In genomic region chr2:178454664-178455516, GRCm38 (mm10) we compare ENCODE assay signal across 8 mouse cellular contexts. TPM values are rescaled to one million over a fixed set of nuclear protein-coding genes. Genes with fewer than 3 reads are reported as not detected.
DNase-seq lines count a peak whose midpoint lies in the region; ATAC-seq and TF ChIP-seq lines count a peak whose summit lies in the region.
"Had no signal": no experiment of that assay in that cellular context is flagged by ENCODE, and none has a peak within 500 bp of the region (broad histone marks: within the 10 kb centered on the region; RNA-seq: fewer than 3 reads in every experiment).

No protein-coding gene starts in this region.

- no peaks in the 10 kb centered on the region for H3K27me3 ChIP-seq in forebrain, embryonic 14.5 days (replicated peaks; ENCODE audit: control insufficient read depth, insufficient read depth, low read length)
- no peaks in the 10 kb centered on the region for H3K27me3 ChIP-seq in midbrain, postnatal 0 days (ENCODE audit: insufficient read depth, low read length)

- H3K4me1 ChIP-seq in forebrain, embryonic 14.5 days (ENCODE audit: control insufficient read depth, insufficient read depth, low read length): peaks cover 12% of the 10 kb centered on the region
- H3K4me1 ChIP-seq in midbrain, postnatal 0 days (ENCODE audit: insufficient read depth, low read length): peaks cover 3% of the 10 kb centered on the region; the same call in 1 of the 2 replicates

- H3K9me3 ChIP-seq in forebrain, embryonic 14.5 days (replicated peaks; ENCODE audit: control insufficient read depth, low read length): no peaks in the 10 kb centered on the region
- H3K9me3 ChIP-seq in midbrain, postnatal 0 days (ENCODE audit: low read length): no peaks in the 10 kb centered on the region

- no peak for TF ChIP-seq CTCF in midbrain, postnatal 0 days (IDR thresholded peaks at IDR 0.05)

- peak overlapping the region; percentile 33; the same call in 1 of the 2 replicates for H3K27ac ChIP-seq in forebrain, embryonic 14.5 days (ENCODE audit: low read depth, low read length)
- H3K27ac ChIP-seq in midbrain, postnatal 0 days (ENCODE audit: low read depth, low read length): peak overlapping the region; percentile 48; the same call in 1 of the 2 replicates

- no peaks in the 10 kb centered on the region for H3K36me3 ChIP-seq in forebrain, embryonic 14.5 days (ENCODE audit: control insufficient read depth, insufficient read depth, low read length)
- no peaks in the 10 kb centered on the region for H3K36me3 ChIP-seq in midbrain, postnatal 0 days (ENCODE audit: insufficient read depth, low read length)

- 38% methylated on average over 17 of the region's 17 CpGs for WGBS in forebrain, embryonic 14.5 days
- WGBS in midbrain, postnatal 0 days: 24% methylated on average over 17 of the region's 17 CpGs

- peak; percentile 24 for DNase-seq in urinary bladder, postnatal 14 days (ENCODE audit: low spot score)
- no peak for DNase-seq in urinary bladder, adult 2 months (ENCODE audit: low spot score)
- DNase-seq in forebrain, embryonic 14.5 days (ENCODE audit: low spot score): peak; percentile 72
- DNase-seq in kidney, postnatal 36 days: peak; percentile 15 to 16
- peak; percentile 70 for DNase-seq in midbrain, postnatal 0 days (ENCODE audit: low spot score)
- no peak for DNase-seq in adrenal gland, postnatal 25 days
- DNase-seq in testis, postnatal 10 days (ENCODE audit: low spot score): no peak

- no peak overlapping the region for H3K4me3 ChIP-seq in forebrain, embryonic 14.5 days (ENCODE audit: low read depth, low read length)
- no peak overlapping the region for H3K4me3 ChIP-seq in midbrain, postnatal 0 days (ENCODE audit: low read depth, low read length)
- H3K4me3 ChIP-seq: megakaryocyte, embryonic 14.5 days had no signal

- 0 out of 2 replicates have a peak overlapping the region, but pooled peaks have one; percentile 6 for H3K4me2 ChIP-seq in forebrain, embryonic 14.5 days (ENCODE audit: low read length)
- no peak overlapping the region for H3K4me2 ChIP-seq in midbrain, postnatal 0 days (ENCODE audit: low read depth, low read length, poor library complexity, severe bottlenecking)

- H3K9ac ChIP-seq in forebrain, embryonic 14.5 days (ENCODE audit: low read length): no peak overlapping the region
- no peak overlapping the region for H3K9ac ChIP-seq in midbrain, postnatal 0 days (replicated peaks; ENCODE audit: low read length, poor library complexity, severe bottlenecking)

- peak; percentile 66 for ATAC-seq in forebrain, embryonic 14.5 days
- ATAC-seq in midbrain, postnatal 0 days (ENCODE audit: low FRiP score): peak; percentile 54; the same call in 1 of the 2 replicates

RNA-seq across cellular contexts. Expression of gene Cdh26, which starts 24.6 kb away (rescaled TPM):
- polyA plus RNA-seq in urinary bladder, adult 2 months (2012; rRNA removed): 0.22 and 0.28 TPM in 2 replicates
- polyA plus RNA-seq in forebrain, embryonic 14.5 days (2014; fragmentation: Nextera tagmentation; extraction: Ambion mirVana): 0.11 and 0.47 TPM in 2 replicates
- total RNA-seq in midbrain, postnatal 0 days (2014; rRNA removed): 0.49 and 11.5 TPM in 2 replicates
- 0.29 and 0.32 TPM in 2 replicates for polyA plus RNA-seq in midbrain, postnatal 0 days (2015; fragmentation: Nextera tagmentation; extraction: Ambion mirVana)
- total RNA-seq in adrenal gland, postnatal 25 days (2021): not detected in 2 replicates

RNA-seq across cellular contexts. Expression of gene Fam217b, which starts 40.6 kb away (rescaled TPM):
- polyA plus RNA-seq in urinary bladder, adult 2 months (2012; rRNA removed): 4.5 and 5.6 TPM in 2 replicates
- polyA plus RNA-seq in forebrain, embryonic 14.5 days (2014; fragmentation: Nextera tagmentation; extraction: Ambion mirVana): 3.9 and 4.3 TPM in 2 replicates
- total RNA-seq in midbrain, postnatal 0 days (2014; rRNA removed): 24.1 and 25.8 TPM in 2 replicates
- polyA plus RNA-seq in midbrain, postnatal 0 days (2015; fragmentation: Nextera tagmentation; extraction: Ambion mirVana): 26.4 and 28.1 TPM in 2 replicates
- 3.6 TPM in 2 replicates for total RNA-seq in adrenal gland, postnatal 25 days (2021)

RNA-seq across cellular contexts. Expression of gene Ppp1r3d, which starts 40.6 kb away (rescaled TPM):
- polyA plus RNA-seq in urinary bladder, adult 2 months (2012; rRNA removed): 3.8 and 4.2 TPM in 2 replicates
- 1.1 and 1.8 TPM in 2 replicates for polyA plus RNA-seq in forebrain, embryonic 14.5 days (2014; fragmentation: Nextera tagmentation; extraction: Ambion mirVana)
- total RNA-seq in midbrain, postnatal 0 days (2014; rRNA removed): 11.3 and 16.6 TPM in 2 replicates
- polyA plus RNA-seq in midbrain, postnatal 0 days (2015; fragmentation: Nextera tagmentation; extraction: Ambion mirVana): 4.6 TPM in 2 replicates
- total RNA-seq in adrenal gland, postnatal 25 days (2021): 2.6 and 3.8 TPM in 2 replicates

RNA-seq across cellular contexts. Expression of gene Sycp2, which starts 47.4 kb away (rescaled TPM):
- 0.11 and 0.13 TPM in 2 replicates for polyA plus RNA-seq in urinary bladder, adult 2 months (2012; rRNA removed)
- 0.09 and 0.14 TPM in 2 replicates for polyA plus RNA-seq in forebrain, embryonic 14.5 days (2014; fragmentation: Nextera tagmentation; extraction: Ambion mirVana)
- 0.44 and 0.52 TPM in 2 replicates for total RNA-seq in midbrain, postnatal 0 days (2014; rRNA removed)
- 0.36 and 0.44 TPM in 2 replicates for polyA plus RNA-seq in midbrain, postnatal 0 days (2015; fragmentation: Nextera tagmentation; extraction: Ambion mirVana)
- total RNA-seq in adrenal gland, postnatal 25 days (2021): 0.27 and 0.38 TPM in 2 replicates

Comparison
In these comparisons a context has a peak if more than half of its experiments do, and no peak if none do; other contexts are left out.
1. DNase-seq: peak in urinary bladder, postnatal 14 days (single experiment), forebrain, embryonic 14.5 days (single experiment), kidney, postnatal 36 days (2 of 2) and midbrain, postnatal 0 days (single experiment); none in urinary bladder, adult 2 months (single experiment), adrenal gland, postnatal 25 days (single experiment) and testis, postnatal 10 days (single experiment).